Mouse (Mus musculus) ES-E14 (cell line): ENCODE data around the gene Lgr6.

ENCODE experiments used
- CHD2 ChIP-seq: IDR thresholded peaks from 2 replicates; pipeline ENCODE4 v1.6.1; 2014; ENCODE audit warnings: mild to moderate bottlenecking, low read depth, low read length, inconsistent platforms
- MAFK ChIP-seq: IDR thresholded peaks from 2 replicates; pipeline ENCODE4 v1.6.1; 2014; ENCODE audit warnings: mild to moderate bottlenecking, low read depth, low read length, inconsistent platforms; ENCODE audit not compliant: insufficient read depth
- ZNF384 ChIP-seq: IDR thresholded peaks from 2 replicates; pipeline ENCODE4 v1.6.1; 2012; ENCODE audit warnings: low read depth, low read length, inconsistent platforms

GRCm38 (mm10) chr1:134955050-134955636 lies 149.9 kb downstream of the Lgr6 start:
- TF ChIP-seq CHD2: no peak
- no peak for TF ChIP-seq ZNF384
- TF ChIP-seq MAFK: no peak
